Mouse (Mus musculus) cerebellum, adult 11-12 months (tissue): ENCODE data around the gene Alg11.

Source experiments
- DNase-seq: peaks from one replicate; pipeline ENCODE4 v3.0.0; 2022

Gene Alg11

GRCm38 (mm10) chr8:22079313-22080007 lies 18.9 kb downstream of the Alg11 start:
- no peak for DNase-seq

GRCm38 (mm10) chr8:22089226-22089625 lies 28.7 kb downstream of the Alg11 start:
- no peak for DNase-seq

GRCm38 (mm10) chr8:22091568-22091967 lies 31.0 kb downstream of the Alg11 start:
- no peak for DNase-seq

DNA sequence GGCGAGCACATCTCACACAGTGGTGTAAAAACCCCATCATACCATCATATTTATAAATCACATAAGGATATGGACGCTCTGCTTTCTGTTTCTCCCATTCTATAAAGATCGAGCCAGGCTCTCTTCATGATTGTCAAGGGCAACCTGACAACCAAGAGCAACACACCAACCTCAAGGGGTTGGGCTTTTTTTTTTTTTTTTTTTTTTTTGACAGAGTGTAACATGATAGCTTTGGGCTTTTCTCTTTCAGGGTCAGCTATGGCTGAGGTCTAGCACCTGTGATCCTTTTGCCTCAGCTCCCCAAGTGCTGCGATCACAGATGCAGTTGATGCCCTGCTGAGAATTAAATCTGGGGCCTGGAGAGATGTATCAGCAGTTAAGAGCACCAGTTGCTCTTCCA lies 46.5 kb downstream of the Alg11 start:
- no peak for DNase-seq
